Mouse (Mus musculus) hindbrain, embryonic 13.5 days (tissue): ENCODE results near the gene Itga11. TPM values are rescaled to one million over a fixed set of nuclear protein-coding genes. Genes with fewer than 3 reads are reported as not detected.
"Not testable (repeated sequence)": the region's sequence is repeated elsewhere in the genome, so short reads cannot be mapped to it uniquely, and the experiment has no call there.

Experiments
- ATAC-seq: fragments of 200-750 bp; cut with Nextera tagmentation; 2 replicates; pipeline ENCODE4 v1.8.0; 2017; ENCODE audit warnings: moderate TSS enrichment; ENCODE audit not compliant: low FRiP score
- H3K27ac ChIP-seq: fragments of 300-500 bp; sonication (generic); 2 replicates; pipeline ENCODE4 v1.5.1; 2015; ENCODE audit warnings: inconsistent platforms, mild to moderate bottlenecking, moderate library complexity
- H3K27me3 ChIP-seq: fragments of 300-500 bp; sonication (generic); 2 replicates; pipeline ENCODE4 v1.6.1; 2015; ENCODE audit warnings: mild to moderate bottlenecking, inconsistent platforms
- H3K36me3 ChIP-seq: fragments of 300-500 bp; sonication (generic); 2 replicates; pipeline ENCODE4 v1.6.1; 2015; ENCODE audit warnings: mild to moderate bottlenecking, inconsistent platforms
- H3K4me1 ChIP-seq: fragments of 300-500 bp; sonication (generic); replicated peaks from 2 replicates; pipeline ENCODE4 v1.6.1; 2015; ENCODE audit warnings: inconsistent platforms
- H3K4me2 ChIP-seq: fragments of 300-500 bp; sonication (generic); 2 replicates; pipeline ENCODE4 v1.6.1; 2015; ENCODE audit warnings: inconsistent platforms, mild to moderate bottlenecking, moderate library complexity
- H3K4me3 ChIP-seq: fragments of 300-500 bp; sonication (generic); 2 replicates; pipeline ENCODE4 v1.5.1; 2015; ENCODE audit warnings: mild to moderate bottlenecking, inconsistent platforms
- H3K9ac ChIP-seq: fragments of 300-500 bp; sonication (generic); 2 replicates; pipeline ENCODE4 v1.6.1; 2015; ENCODE audit warnings: mild to moderate bottlenecking, inconsistent platforms
- H3K9me3 ChIP-seq: fragments of 300-500 bp; sonication (generic); 2 replicates; pipeline ENCODE4 v1.6.1; 2016; ENCODE audit warnings: inconsistent platforms
- WGBS: fragments of 180-500 bp; shearing (Covaris S2); methylation state at CpG from one replicate; pipeline ENCODE4 v1.1.7; 2015; 5-methylcytosine and 5-hydroxymethylcytosine counted together
- polyA plus RNA-seq: library from polyadenylated mRNA; unstranded; fragments of >200 nt; fragmentation: Nextera tagmentation; extraction: Ambion mirVana; gene quantifications from 2 replicates; pipeline ENCODE4 v1.2.1, GENCODE M21; 2015

Gene Itga11
- polyA plus RNA-seq, 1 experiment from 2014 or later, result 1.7 TPM

DNA sequence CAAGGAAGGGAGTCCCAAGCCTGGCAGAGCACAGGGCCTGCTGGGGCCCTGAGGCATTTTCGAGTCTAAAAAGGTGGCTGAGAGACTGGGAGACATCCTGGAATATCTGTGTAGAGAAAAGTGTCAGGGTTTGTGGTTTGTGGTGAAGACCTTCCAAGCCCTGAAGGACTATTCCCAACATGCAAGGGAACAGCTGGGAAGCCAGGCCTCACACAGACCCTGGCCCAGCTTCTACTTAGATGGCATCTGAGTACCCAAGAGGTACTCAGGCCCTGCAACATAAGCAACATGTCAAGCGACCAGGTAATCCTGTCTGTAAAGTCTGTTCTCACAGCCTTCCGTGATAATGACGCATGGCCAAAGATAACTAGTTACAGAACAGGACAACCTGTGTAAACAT is 18.6 kb upstream of the Itga11 start:
- Histone ChIP-seq H3K27me3 (no peaks in the 10 kb centered on the region), H3K4me2 (no peak overlapping the region), H3K27ac (no peak overlapping the region), H3K9me3 (no peaks in the 10 kb centered on the region), H3K4me1 (peaks cover 7% of the 10 kb centered on the region; the same call in 1 of the 2 replicates), H3K9ac (no peak overlapping the region), H3K36me3 (no peaks in the 10 kb centered on the region), H3K4me3 (no peak overlapping the region)
- WGBS, result 80% methylated on average over 4 of the region's 4 CpGs
- no peak for ATAC-seq

DNA sequence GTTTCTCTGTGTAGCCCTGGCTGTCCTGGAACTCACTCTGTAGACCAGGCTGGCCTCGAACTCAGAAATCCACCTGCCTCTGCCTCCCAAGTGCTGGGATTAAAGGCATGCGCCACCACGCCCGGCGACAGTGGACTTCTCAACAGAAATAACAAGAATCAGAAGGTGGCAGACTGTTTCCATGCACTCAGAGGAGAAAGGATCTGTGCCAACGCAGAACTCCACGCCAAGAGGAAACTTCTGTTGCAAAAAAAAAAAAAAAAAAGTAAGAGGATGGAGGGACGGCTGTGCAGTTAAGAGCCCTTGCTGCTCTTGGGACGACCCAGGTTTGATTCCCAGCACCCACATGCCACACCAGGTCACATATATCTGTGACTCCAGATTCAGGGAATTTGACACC is 16.7 kb upstream of the Itga11 start:
- H3K4me2 ChIP-seq, H3K27ac ChIP-seq, H3K27me3 ChIP-seq, H3K4me1 ChIP-seq, ATAC-seq, H3K4me3 ChIP-seq, H3K9me3 ChIP-seq, H3K9ac ChIP-seq, H3K36me3 ChIP-seq: not testable (repeated sequence)
- WGBS, result 93% methylated on average over 9 of the region's 9 CpGs

- Histone ChIP-seq H3K4me2 (no peak overlapping the region), H3K4me3 (no peak overlapping the region), H3K9ac (no peak overlapping the region), H3K4me1 (peaks cover 8% of the 10 kb centered on the region; the same call in 1 of the 2 replicates), H3K27me3 (no peaks in the 10 kb centered on the region), H3K9me3 (no peaks in the 10 kb centered on the region), H3K27ac (no peak overlapping the region), H3K36me3 (no peaks in the 10 kb centered on the region)
- 68% methylated on average over 2 of the region's 2 CpGs for WGBS
- ATAC-seq, result no peak
Measured at GRCm38 (mm10) chr9:62663443-62663842, 14.2 kb upstream of the Itga11 start.

DNA sequence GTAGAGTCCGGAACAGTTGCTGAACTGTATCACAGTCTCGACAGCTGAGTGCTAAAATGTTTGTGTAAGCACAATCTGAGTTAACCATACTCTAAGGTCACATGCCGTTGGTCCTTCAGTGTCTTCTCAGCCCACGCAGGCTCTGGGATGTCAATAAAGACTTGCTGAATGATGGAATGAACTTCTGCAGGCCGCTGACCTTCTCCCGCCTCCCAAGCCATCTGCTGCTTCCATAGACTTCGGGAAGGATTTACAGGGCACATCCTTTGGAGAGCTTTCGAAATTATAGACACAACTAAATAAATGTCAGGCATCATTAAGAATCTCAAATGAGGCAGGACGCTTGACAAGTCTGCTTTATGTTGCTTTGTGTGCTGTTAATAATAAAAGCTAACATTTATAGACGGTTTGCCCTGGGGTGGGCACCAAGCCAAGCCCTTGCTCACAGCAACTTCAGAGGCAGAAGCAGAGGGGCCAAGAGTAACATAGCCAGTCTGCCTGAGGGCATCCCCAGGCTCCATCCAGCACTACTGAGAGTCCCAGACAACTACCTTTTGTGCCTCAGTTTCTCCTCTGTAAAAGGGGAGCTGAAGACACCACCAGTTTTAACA is 13.4 kb upstream of the Itga11 start:
- H3K27ac ChIP-seq, result no peak overlapping the region
- 50% methylated on average over 10 of the region's 10 CpGs for WGBS
- no peak for ATAC-seq
- no peaks in the 10 kb centered on the region for H3K9me3 ChIP-seq
- no peaks in the 10 kb centered on the region for H3K27me3 ChIP-seq
- H3K36me3 ChIP-seq, result no peaks in the 10 kb centered on the region
- no peak overlapping the region for H3K4me3 ChIP-seq
- H3K4me2 ChIP-seq, result no peak overlapping the region
- H3K4me1 ChIP-seq, result peaks cover 8% of the 10 kb centered on the region; the same call in 1 of the 2 replicates
- no peak overlapping the region for H3K9ac ChIP-seq

DNA sequence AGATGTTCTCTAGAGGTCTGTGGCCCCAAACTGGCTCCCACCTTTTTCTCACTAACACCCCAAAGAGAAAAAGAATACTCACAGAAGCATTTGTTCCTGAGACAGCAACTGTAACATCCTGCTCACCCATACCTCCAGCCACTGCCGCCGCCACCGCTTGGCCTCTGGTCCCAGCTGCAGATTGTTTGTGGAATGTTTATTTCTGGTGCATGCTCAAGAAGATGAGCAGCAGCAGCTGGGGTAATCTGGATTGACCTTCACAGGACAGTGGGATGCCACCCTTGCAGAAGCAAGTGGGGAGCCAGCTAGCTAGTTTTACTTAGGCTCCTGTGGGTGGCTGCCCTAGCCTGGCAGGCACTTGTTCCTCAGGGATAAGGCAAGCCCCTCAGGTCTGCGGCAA is 11.7 kb upstream of the Itga11 start:
- Histone ChIP-seq H3K4me2 (no peak overlapping the region), H3K4me1 (peaks cover 8% of the 10 kb centered on the region; the same call in 1 of the 2 replicates), H3K4me3 (no peak overlapping the region), H3K36me3 (no peaks in the 10 kb centered on the region), H3K27ac (no peak overlapping the region), H3K9ac (no peak overlapping the region), H3K27me3 (no peaks in the 10 kb centered on the region), H3K9me3 (no peaks in the 10 kb centered on the region)
- no peak for ATAC-seq
- 81% methylated on average over 4 of the region's 4 CpGs for WGBS

- Histone ChIP-seq H3K36me3 (no peaks in the 10 kb centered on the region), H3K9ac (no peak overlapping the region), H3K4me3 (no peak overlapping the region), H3K4me1 (peaks cover 8% of the 10 kb centered on the region; the same call in 1 of the 2 replicates), H3K27me3 (no peaks in the 10 kb centered on the region), H3K9me3 (no peaks in the 10 kb centered on the region), H3K4me2 (no peak overlapping the region), H3K27ac (no peak overlapping the region)
- ATAC-seq, result no peak
- whole genome bisulfite sequencing, result 86% methylated on average over 4 of the region's 4 CpGs
Measured at GRCm38 (mm10) chr9:62668503-62668902, 9.1 kb upstream of the Itga11 start.

DNA sequence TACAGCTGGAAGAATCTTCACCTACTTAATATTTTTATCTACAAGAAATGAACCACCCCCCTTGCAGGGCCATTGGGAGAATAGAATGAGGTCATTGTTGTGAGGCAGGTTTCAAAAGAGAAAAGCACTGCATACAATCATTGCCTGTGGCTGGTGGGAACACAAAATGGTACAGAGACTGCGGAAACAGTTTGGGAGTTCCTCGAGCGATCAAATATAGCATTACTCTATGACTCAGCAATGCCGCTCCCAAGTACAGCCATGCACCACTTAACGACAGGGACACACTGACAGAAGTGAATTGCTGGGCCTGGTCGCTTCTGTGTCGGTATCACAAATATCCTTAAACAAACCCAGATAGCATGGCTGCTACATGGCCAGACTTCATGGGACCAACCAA is 4.4 kb upstream of the Itga11 start:
- Histone ChIP-seq H3K27me3 (peaks cover 32% of the 10 kb centered on the region), H3K4me2 (no peak overlapping the region), H3K9me3 (no peaks in the 10 kb centered on the region), H3K4me1 (peaks cover 12% of the 10 kb centered on the region), H3K36me3 (no peaks in the 10 kb centered on the region), H3K4me3 (no peak overlapping the region), H3K27ac (no peak overlapping the region), H3K9ac (no peak overlapping the region)
- WGBS, result 89% methylated on average over 7 of the region's 7 CpGs
- no peak for ATAC-seq

GRCm38 (mm10) chr9:62675172-62675571 is 2.5 kb upstream of the Itga11 start:
- Histone ChIP-seq H3K4me1 (peaks cover 19% of the 10 kb centered on the region), H3K9ac (no peak overlapping the region), H3K27me3 (peaks cover 52% of the 10 kb centered on the region), H3K36me3 (no peaks in the 10 kb centered on the region), H3K4me2 (no peak overlapping the region), H3K27ac (no peak overlapping the region), H3K4me3 (no peak overlapping the region), H3K9me3 (no peaks in the 10 kb centered on the region)
- ATAC-seq, result no peak
- WGBS, result 86% methylated on average over 1 of the region's 1 CpGs

- Histone ChIP-seq H3K27me3 (peaks cover 55% of the 10 kb centered on the region), H3K9me3 (no peaks in the 10 kb centered on the region), H3K36me3 (no peaks in the 10 kb centered on the region), H3K27ac (no peak overlapping the region), H3K4me3 (peak overlapping the region; percentile 41), H3K4me2 (peak overlapping the region; percentile 64), H3K9ac (peak overlapping the region; percentile 66), H3K4me1 (peaks cover 19% of the 10 kb centered on the region)
- 6% methylated on average over 22 of the region's 22 CpGs for WGBS
- no peak for ATAC-seq
Measured at GRCm38 (mm10) chr9:62678550-62679155, 1.0 kb downstream of the Itga11 start.

DNA sequence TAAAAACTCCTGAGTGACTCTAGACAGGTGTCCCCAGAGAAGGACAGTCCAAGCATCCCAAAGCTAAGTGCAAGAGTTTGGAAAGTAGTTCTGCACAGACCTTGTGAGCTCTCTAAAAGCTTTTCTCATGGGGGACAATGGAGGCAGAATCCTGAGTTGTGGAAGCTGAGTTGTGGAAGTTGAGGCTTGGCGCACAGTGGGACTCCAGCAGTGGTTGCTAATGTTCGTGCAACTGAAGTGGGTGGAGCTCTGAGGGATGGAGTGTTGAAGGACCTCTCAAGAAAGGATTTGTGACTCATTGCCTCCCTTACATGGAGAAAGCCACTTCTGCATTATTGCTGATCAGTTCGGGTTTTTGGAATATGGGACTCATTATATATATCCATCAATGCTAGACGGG is 1.8 kb downstream of the Itga11 start:
- no peak for ATAC-seq
- peaks cover 52% of the 10 kb centered on the region for H3K27me3 ChIP-seq
- no peak overlapping the region for H3K27ac ChIP-seq
- peaks cover 19% of the 10 kb centered on the region for H3K4me1 ChIP-seq
- H3K4me2 ChIP-seq, result no peak overlapping the region
- no peak overlapping the region for H3K4me3 ChIP-seq
- 67% methylated on average over 4 of the region's 4 CpGs for WGBS
- no peaks in the 10 kb centered on the region for H3K36me3 ChIP-seq
- H3K9ac ChIP-seq, result no peak overlapping the region
- no peaks in the 10 kb centered on the region for H3K9me3 ChIP-seq

GRCm38 (mm10) chr9:62684311-62684710 is 6.7 kb downstream of the Itga11 start:
- no peak for ATAC-seq
- H3K9me3 ChIP-seq, result no peaks in the 10 kb centered on the region
- 83% methylated on average over 7 of the region's 7 CpGs for WGBS
- no peak overlapping the region for H3K27ac ChIP-seq
- H3K27me3 ChIP-seq, result peaks cover 12% of the 10 kb centered on the region
- no peak overlapping the region for H3K4me2 ChIP-seq
- H3K4me3 ChIP-seq, result no peak overlapping the region
- H3K36me3 ChIP-seq, result no peaks in the 10 kb centered on the region
- no peaks in the 10 kb centered on the region for H3K4me1 ChIP-seq
- H3K9ac ChIP-seq, result no peak overlapping the region

DNA sequence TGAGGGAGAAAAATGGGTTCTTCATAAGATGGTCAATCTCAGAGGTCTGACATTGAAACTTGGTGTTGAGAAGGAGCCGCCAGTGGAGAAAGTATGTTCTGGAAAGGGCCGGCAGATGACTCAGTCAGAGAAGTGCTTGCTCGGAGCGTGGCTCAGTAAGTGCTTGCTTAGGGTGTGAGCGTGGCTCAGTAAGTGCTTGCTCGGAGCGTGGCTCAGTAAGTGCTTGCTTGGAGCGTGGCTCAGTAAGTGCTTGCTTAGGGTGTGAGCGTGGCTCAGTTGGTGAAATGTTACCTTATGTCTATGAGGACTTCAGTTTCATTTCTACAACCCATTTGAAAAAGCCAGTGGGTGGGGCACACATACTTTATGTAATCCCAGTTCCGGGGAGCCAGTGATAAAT is 12.1 kb downstream of the Itga11 start:
- H3K36me3 ChIP-seq, result no peaks in the 10 kb centered on the region
- H3K4me2 ChIP-seq, result no peak overlapping the region
- no peak for ATAC-seq
- no peaks in the 10 kb centered on the region for H3K4me1 ChIP-seq
- H3K9me3 ChIP-seq, result no peaks in the 10 kb centered on the region
- H3K9ac ChIP-seq, result no peak overlapping the region
- no peaks in the 10 kb centered on the region for H3K27me3 ChIP-seq
- WGBS, result 92% methylated on average over 10 of the region's 10 CpGs
- no peak overlapping the region for H3K27ac ChIP-seq
- no peak overlapping the region for H3K4me3 ChIP-seq

DNA sequence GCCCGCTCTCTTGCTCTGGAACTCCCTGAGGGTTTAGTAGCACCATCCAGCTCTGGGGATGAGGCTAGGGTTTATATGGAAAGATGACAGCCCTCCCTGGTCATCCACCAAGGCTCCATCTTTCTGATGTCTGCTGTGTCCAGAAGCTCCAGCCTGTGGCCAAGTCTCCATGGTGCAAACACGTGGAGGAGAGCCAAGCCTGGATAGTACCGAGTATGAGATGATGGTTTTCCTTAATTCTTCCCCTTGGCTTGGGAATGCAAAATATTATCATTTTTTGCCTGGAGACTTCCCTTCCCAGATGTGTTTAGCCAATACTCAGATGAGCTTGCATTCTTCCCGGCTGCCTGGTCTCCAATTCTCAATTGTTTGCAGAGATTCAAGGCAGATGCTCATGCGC is 16.4 kb downstream of the Itga11 start:
- WGBS, result 91% methylated on average over 5 of the region's 5 CpGs
- H3K27ac ChIP-seq, result no peak overlapping the region
- H3K4me2 ChIP-seq, result no peak overlapping the region
- H3K9me3 ChIP-seq, result no peaks in the 10 kb centered on the region
- H3K36me3 ChIP-seq, result no peaks in the 10 kb centered on the region
- H3K4me3 ChIP-seq, result no peak overlapping the region
- no peak for ATAC-seq
- no peaks in the 10 kb centered on the region for H3K4me1 ChIP-seq
- H3K27me3 ChIP-seq, result no peaks in the 10 kb centered on the region
- H3K9ac ChIP-seq, result no peak overlapping the region
